Mouse (Mus musculus): ENCODE data around the gene Tmem265.

GRCm38 (mm10) chr7:127583260-127583659, 22.1 kb downstream of the Tmem265 start:
- TF ChIP-seq CTCF (IDR thresholded peaks at IDR 0.05) (no peak), EP300 (IDR thresholded peaks at IDR 0.05) (no peak)
